Mouse (Mus musculus) small intestine, adult 2 months (tissue): ENCODE data around the gene 4930539E08Rik. TPM values are rescaled to one million over a fixed set of nuclear protein-coding genes. Genes with fewer than 3 reads are reported as not detected.
A peak's percentile ranks its signal among the peaks of the same experiment; 100 is the strongest.

ENCODE experiments used
- H3K27ac ChIP-seq: fragments of 200-500 bp; 2 replicates; pipeline ENCODE4 v1.5.1; 2012; ENCODE audit warnings: low read depth, low read length, control low read depth, inconsistent platforms; ENCODE audit not compliant: insufficient read depth
- H3K27me3 ChIP-seq: fragments of 200-500 bp; 2 replicates; pipeline ENCODE4 v1.6.1; 2012; ENCODE audit warnings: mild to moderate bottlenecking, moderate library complexity, low read length, inconsistent platforms; ENCODE audit not compliant: control insufficient read depth, insufficient read depth
- H3K36me3 ChIP-seq: fragments of 200-500 bp; 2 replicates; pipeline ENCODE4 v1.6.1; 2012; ENCODE audit warnings: mild to moderate bottlenecking, low read length, control low read depth, inconsistent platforms; ENCODE audit not compliant: control insufficient read depth, insufficient read depth
- H3K4me1 ChIP-seq: fragments of 200-500 bp; 2 replicates; pipeline ENCODE4 v1.6.1; 2012; ENCODE audit warnings: low read length, inconsistent platforms, mixed read lengths; ENCODE audit not compliant: control insufficient read depth, insufficient read depth, insufficient read length
- H3K4me3 ChIP-seq: fragments of 200-500 bp; 2 replicates; pipeline ENCODE4 v1.5.1; 2012; ENCODE audit warnings: low read depth, mild to moderate bottlenecking, control low read depth, inconsistent platforms, low read length, moderate library complexity
- CTCF ChIP-seq: fragments of 200-500 bp; IDR thresholded peaks from 2 replicates; pipeline ENCODE4 v1.5.1; 2012; ENCODE audit warnings: low read depth, mild to moderate bottlenecking, control low read depth, inconsistent platforms, low read length, moderate library complexity, mixed read lengths; ENCODE audit not compliant: insufficient replicate concordance, insufficient read length; ENCODE audit errors: extremely low read depth
- POLR2A ChIP-seq: fragments of 200-500 bp; IDR thresholded peaks from 2 replicates; pipeline ENCODE4 v1.6.1; 2012; ENCODE audit warnings: low read depth, mild to moderate bottlenecking, control low read depth, inconsistent platforms, low read length, moderate library complexity
- WGBS: fragments of 180-500 bp; shearing (Covaris S2); methylation state at CpG from one replicate; pipeline ENCODE4 v1.1.7; 2018; 5-methylcytosine and 5-hydroxymethylcytosine counted together
- polyA plus RNA-seq: library from polyadenylated mRNA; depleted of rRNA; stranded (reverse); fragments of >200 nt; gene quantifications from 2 replicates; pipeline ENCODE4 v1.2.3, GENCODE M21; 2012

4930539E08Rik gene
- polyA plus RNA-seq, 1 experiment = 94.4 TPM

- Histone ChIP-seq H3K4me3 (no peak overlapping the region), H3K4me1 (no peaks in the 10 kb centered on the region; the same call in none of the 2 replicates), H3K27ac (no peak overlapping the region), H3K27me3 (no peaks in the 10 kb centered on the region), H3K36me3 (peaks cover 21% of the 10 kb centered on the region)
- 92% methylated on average over 11 of the region's 11 CpGs for WGBS
- TF ChIP-seq CTCF (no peak), POLR2A (no peak)
Observed at GRCm38 (mm10) chr17:28896095-28896780, 18.9 kb downstream of the 4930539E08Rik start.

DNA sequence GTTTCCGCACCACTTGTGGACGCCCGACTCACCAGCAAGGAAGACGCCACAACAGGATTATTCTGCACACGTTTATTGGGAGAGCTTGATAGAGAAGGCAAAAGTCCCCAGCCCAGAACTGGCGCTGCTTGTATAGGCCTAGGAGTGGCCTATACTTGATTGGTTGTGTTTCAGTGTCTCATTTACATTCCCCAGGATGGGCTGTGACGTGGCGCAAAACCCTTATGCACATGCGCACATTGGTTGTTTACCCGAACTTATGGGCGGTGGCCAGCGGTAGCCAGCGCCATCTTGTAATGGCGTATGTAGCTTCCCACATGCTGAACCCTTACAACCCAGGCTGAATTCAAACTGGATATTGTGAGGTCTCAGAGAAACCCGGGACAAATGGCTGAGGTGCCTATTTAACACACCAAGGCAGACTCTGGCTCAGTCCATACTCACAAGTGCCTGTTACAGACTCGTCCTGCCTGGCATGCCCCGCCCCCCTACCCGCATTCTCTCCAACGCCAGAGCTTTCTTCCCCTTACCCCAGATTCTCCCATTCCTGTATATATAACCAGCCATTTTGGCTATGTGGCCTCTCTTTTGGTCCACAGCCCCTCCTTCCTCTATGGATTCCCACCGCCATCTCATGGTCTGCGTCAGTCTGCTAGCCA, 19.8 kb downstream of the 4930539E08Rik start:
- H3K36me3 ChIP-seq = peaks cover 17% of the 10 kb centered on the region
- H3K4me3 ChIP-seq = no peak overlapping the region
- H3K27me3 ChIP-seq = no peaks in the 10 kb centered on the region
- TF ChIP-seq POLR2A (no peak), CTCF (peak; percentile 6; the same call in 1 of the 2 replicates)
- H3K27ac ChIP-seq = no peak overlapping the region
- WGBS = 96% methylated on average over 21 of the region's 21 CpGs
- H3K4me1 ChIP-seq = no peaks in the 10 kb centered on the region; the same call in 1 of the 2 replicates

- no peak for TF ChIP-seq POLR2A
- no peak for TF ChIP-seq CTCF
- no peak overlapping the region for H3K27ac ChIP-seq
- peaks cover 10% of the 10 kb centered on the region; the same call in 1 of the 2 replicates for H3K36me3 ChIP-seq
- no peak overlapping the region for H3K4me3 ChIP-seq
- 70% methylated on average over 11 of the region's 11 CpGs for WGBS
- H3K27me3 ChIP-seq = no peaks in the 10 kb centered on the region
- no peaks in the 10 kb centered on the region; the same call in 1 of the 2 replicates for H3K4me1 ChIP-seq
Observed at GRCm38 (mm10) chr17:28894050-28894767, 20.9 kb downstream of the 4930539E08Rik start.

GRCm38 (mm10) chr17:28886266-28886665, 28.9 kb downstream of the 4930539E08Rik start:
- WGBS = 72% methylated on average over 8 of the region's 8 CpGs
- Histone ChIP-seq H3K27me3 (no peaks in the 10 kb centered on the region), H3K4me1 (no peaks in the 10 kb centered on the region), H3K36me3 (no peaks in the 10 kb centered on the region), H3K4me3 (no peak overlapping the region), H3K27ac (no peak overlapping the region)
- TF ChIP-seq POLR2A = no peak
- no peak for TF ChIP-seq CTCF

- TF ChIP-seq POLR2A (no peak), CTCF (no peak)
Observed at GRCm38 (mm10) chr17:28885231-28885630, 29.9 kb downstream of the 4930539E08Rik start.

GRCm38 (mm10) chr17:28883941-28884516, 31.1 kb downstream of the 4930539E08Rik start:
- TF ChIP-seq CTCF = no peak
- TF ChIP-seq POLR2A = no peak
- Histone ChIP-seq H3K27ac (no peak overlapping the region), H3K4me1 (no peaks in the 10 kb centered on the region; the same call in 1 of the 2 replicates), H3K4me3 (no peak overlapping the region), H3K36me3 (no peaks in the 10 kb centered on the region), H3K27me3 (no peaks in the 10 kb centered on the region)
- 73% methylated on average over 10 of the region's 10 CpGs for WGBS

More at GRCm38 (mm10) chr17:28885231-28885630, 29.9 kb downstream of the 4930539E08Rik start:
- Histone ChIP-seq H3K27ac (no peak overlapping the region), H3K27me3 (no peaks in the 10 kb centered on the region), H3K36me3 (no peaks in the 10 kb centered on the region), H3K4me3 (no peak overlapping the region), H3K4me1 (no peaks in the 10 kb centered on the region)
- 90% methylated on average over 8 of the region's 8 CpGs for WGBS

- H3K4me3 ChIP-seq = no peak overlapping the region
- no peaks in the 10 kb centered on the region for H3K27me3 ChIP-seq
- peak; percentile 5; the same call in 1 of the 2 replicates for TF ChIP-seq CTCF
- no peak for TF ChIP-seq POLR2A
- no peaks in the 10 kb centered on the region; the same call in 1 of the 2 replicates for H3K4me1 ChIP-seq
- WGBS = 48% methylated on average over 8 of the region's 8 CpGs
- H3K36me3 ChIP-seq = no peaks in the 10 kb centered on the region
- no peak overlapping the region for H3K27ac ChIP-seq
Observed at GRCm38 (mm10) chr17:28882810-28883209, 32.3 kb downstream of the 4930539E08Rik start.
